ENCODE assay signal across 8 mouse cellular contexts in the genomic region with DNA sequence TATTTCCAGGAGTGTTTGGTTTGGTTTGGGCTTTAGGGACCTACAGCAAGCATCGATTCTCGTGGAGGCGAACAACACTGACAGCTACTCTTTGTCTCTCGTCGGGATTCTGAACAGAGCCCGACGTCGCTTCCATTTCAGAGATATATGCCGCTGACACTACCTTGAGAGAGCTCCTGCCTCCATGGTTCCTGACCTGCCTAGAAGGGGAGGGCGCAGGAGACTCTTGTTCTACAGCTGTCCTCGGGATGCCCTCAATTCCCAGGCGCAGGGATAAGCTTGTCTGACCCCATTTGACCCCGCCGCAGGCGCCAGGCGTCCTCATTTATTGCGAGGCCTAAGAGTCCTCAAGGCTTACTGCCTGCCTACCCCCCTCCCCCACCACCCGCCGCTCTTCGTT.
DNase-seq lines count a peak whose midpoint lies in the region; ATAC-seq and TF ChIP-seq lines count a peak whose summit lies in the region.

No protein-coding gene starts in this region.

- peak overlapping the region; percentile 70 for H3K4me3 ChIP-seq in gastrocnemius, adult 2 months
- peak overlapping the region; percentile 9 for H3K4me3 ChIP-seq in hindbrain, postnatal 0 days (ENCODE audit: low read length)
- H3K4me3 ChIP-seq in liver, embryonic 14.5 days (ENCODE audit: insufficient read depth in 1 of 2, low read depth in 2 of 2, low read length in 2 of 2) = peak overlapping the region; percentile 17 to 23

- peak overlapping the region; percentile 48 for H3K4me2 ChIP-seq in hindbrain, postnatal 0 days (ENCODE audit: low read depth, low read length)
- peak overlapping the region; percentile 61 for H3K4me2 ChIP-seq in liver, embryonic 14.5 days (ENCODE audit: low read depth)

- WGBS in hindbrain, postnatal 0 days = 4% methylated on average over 20 of the region's 20 CpGs
- 14% methylated on average over 20 of the region's 20 CpGs for WGBS in liver, embryonic 14.5 days (ENCODE audit: insufficient replicate concordance)

- DNase-seq in layer of hippocampus, adult 11-12 months (ENCODE audit: low spot score) = peak; percentile 17
- no peak for DNase-seq in layer of hippocampus, postnatal 14 days (ENCODE audit: low spot score in 2 of 2)
- peak; percentile 14 for DNase-seq in adrenal gland, postnatal 25 days
- peak; percentile 58 for DNase-seq in gastrocnemius, adult 2 months
- DNase-seq in hindbrain, postnatal 0 days (ENCODE audit: low spot score) = no peak
- no peak for DNase-seq in liver, embryonic 14.5 days (ENCODE audit: low read depth in 3 of 3, low spot score in 3 of 3)
- peak; percentile 78 for DNase-seq in retina, embryonic 14.5 days (ENCODE audit: low spot score)

- ATAC-seq in hindbrain, postnatal 0 days = no peak; the same call in 1 of the 2 replicates
- ATAC-seq in liver, embryonic 14.5 days (ENCODE audit: insufficient read depth) = 0 out of 2 replicates have a peak, but pooled peaks have one; percentile 3
- ATAC-seq in granulocyte monocyte progenitor cell, adult 5-6 weeks (replicated peaks; ENCODE audit: poor library complexity, severe bottlenecking) = no peak

- H3K4me1 ChIP-seq in hindbrain, postnatal 0 days (ENCODE audit: insufficient read depth, low read length) = peaks cover 7% of the 10 kb centered on the region; the same call in 1 of the 2 replicates
- H3K4me1 ChIP-seq in liver, embryonic 14.5 days (replicated peaks; ENCODE audit: control insufficient read depth in 2 of 2, insufficient read depth in 2 of 2, low read length in 1 of 2) = peaks cover 0 to 11% of the 10 kb centered on the region in 2 experiments; a peak in 2 of 4 replicates

- H3K27me3 ChIP-seq in hindbrain, postnatal 0 days (ENCODE audit: insufficient read depth, low read length) = no peaks in the 10 kb centered on the region
- H3K27me3 ChIP-seq in liver, embryonic 14.5 days (ENCODE audit: control insufficient read depth, insufficient read depth, low read length) = no peaks in the 10 kb centered on the region; the same call in 1 of the 2 replicates

- H3K9me3 ChIP-seq in hindbrain, postnatal 0 days (ENCODE audit: low read length) = no peaks in the 10 kb centered on the region
- no peaks in the 10 kb centered on the region for H3K9me3 ChIP-seq in liver, embryonic 14.5 days (ENCODE audit: control insufficient read depth, low read length)

- no peak for TF ChIP-seq EP300 in liver, embryonic 14.5 days (IDR thresholded peaks at IDR 0.05; ENCODE audit: low read depth)

- H3K36me3 ChIP-seq in hindbrain, postnatal 0 days (ENCODE audit: insufficient read depth, low read length) = no peaks in the 10 kb centered on the region
- H3K36me3 ChIP-seq in liver, embryonic 14.5 days (replicated peaks; ENCODE audit: control insufficient read depth, insufficient read depth, low read depth) = no peaks in the 10 kb centered on the region

- peak overlapping the region; percentile 82 for H3K27ac ChIP-seq in gastrocnemius, adult 2 months
- no peak overlapping the region for H3K27ac ChIP-seq in hindbrain, postnatal 0 days
- no peak overlapping the region for H3K27ac ChIP-seq in liver, embryonic 14.5 days

- intact Hi-C loops in gastrocnemius, adult 2 months (cut with DNase I) = no loop called here

- TF ChIP-seq CTCF in gastrocnemius, adult 2 months (IDR thresholded peaks at IDR 0.05) = no peak
- TF ChIP-seq CTCF in hindbrain, postnatal 0 days (IDR thresholded peaks at IDR 0.05; ENCODE audit: low read depth) = no peak
- no peak for TF ChIP-seq CTCF in liver, embryonic 14.5 days (IDR thresholded peaks at IDR 0.05; ENCODE audit: low read depth)

- H3K9ac ChIP-seq in hindbrain, postnatal 0 days (replicated peaks; ENCODE audit: low read length) = no peak overlapping the region
- no peak overlapping the region for H3K9ac ChIP-seq in liver, embryonic 14.5 days (replicated peaks)

Comparison
In these comparisons a context has a peak if more than half of its experiments do, and no peak if none do; other contexts are left out.
1. DNase-seq: peak in layer of hippocampus, adult 11-12 months (single experiment), adrenal gland, postnatal 25 days (single experiment), gastrocnemius, adult 2 months (single experiment) and retina, embryonic 14.5 days (single experiment); none in layer of hippocampus, postnatal 14 days (0 of 2), hindbrain, postnatal 0 days (single experiment) and liver, embryonic 14.5 days (0 of 3).
2. H3K4me3 ChIP-seq: peak in every context shown above with its lines; median percentile 70 in gastrocnemius, adult 2 months; 20 in liver, embryonic 14.5 days; 9 in hindbrain, postnatal 0 days.